Mouse (Mus musculus) left cerebral cortex, adult 2 months (tissue): ENCODE measurements at regions not wholly inside any gene's neighbourhood (a gene's known extent, or its start where the extent isn't known, plus 50 kb on each side); places are given as distances from the start of the nearest gene placed in this dataset.

ENCODE experiments used
- DNase-seq, 2 experiments: peaks; one replicate each; pipeline ENCODE4 v3.0.0; 2021 to 2022; ENCODE audit warnings: low spot score in 2 of 2, mixed read lengths in 1 of 2; ENCODE audit errors: extremely low spot score in 1 of 2
- H3K27ac ChIP-seq: fragments of 200-600 bp; 2 replicates; pipeline ENCODE4 v1.8.1; 2022
- H3K4me3 ChIP-seq: fragments of 200-600 bp; 2 replicates; pipeline ENCODE4 v1.8.1; 2022
- CTCF ChIP-seq: fragments of 200-600 bp; IDR thresholded peaks from 2 replicates; pipeline ENCODE4 v1.8.1; 2022; ENCODE audit warnings: antibody characterized with exemption, mild to moderate bottlenecking, moderate library complexity
- intact Hi-C: fragments of 180-260 bp; cut with DNase I; formaldehyde crosslinking; loops from one replicate; pipeline ENCODE4 v1.15.1; 2025

DNA sequence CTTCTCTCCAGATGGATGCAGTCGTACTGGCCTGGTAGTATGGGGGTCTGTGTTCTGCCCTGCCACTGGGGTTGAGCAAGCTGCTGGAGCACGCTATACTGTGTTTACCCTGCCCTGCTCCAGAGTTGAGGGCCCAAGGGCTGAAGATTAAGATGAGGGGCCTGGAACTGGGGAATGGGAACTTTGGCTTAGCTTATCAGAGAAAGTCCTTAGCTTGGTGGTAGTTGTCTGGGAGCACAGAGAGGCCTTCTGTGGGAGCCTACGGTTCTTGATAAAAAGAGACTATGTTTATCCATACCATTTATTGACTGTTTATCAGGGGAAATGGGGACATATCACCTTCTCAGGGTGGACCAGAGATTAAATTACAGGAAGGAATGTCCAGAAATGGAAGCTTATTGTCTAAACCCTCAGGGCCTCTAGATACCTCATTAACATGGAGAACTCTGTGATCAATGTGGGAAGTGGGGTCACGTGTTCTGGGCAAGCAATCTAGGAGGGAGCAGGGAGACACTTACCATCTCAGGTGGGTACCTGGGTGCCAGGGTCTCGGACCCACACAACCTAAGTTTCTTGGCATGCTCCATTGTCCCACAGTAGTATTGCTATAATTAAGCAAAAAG is 58.7 kb downstream of the Mycn start:
- Histone ChIP-seq H3K4me3 (no peak overlapping the region), H3K27ac (no peak overlapping the region)
- no peak for DNase-seq
- intact Hi-C loops: no loop called here
- no peak for TF ChIP-seq CTCF

DNA sequence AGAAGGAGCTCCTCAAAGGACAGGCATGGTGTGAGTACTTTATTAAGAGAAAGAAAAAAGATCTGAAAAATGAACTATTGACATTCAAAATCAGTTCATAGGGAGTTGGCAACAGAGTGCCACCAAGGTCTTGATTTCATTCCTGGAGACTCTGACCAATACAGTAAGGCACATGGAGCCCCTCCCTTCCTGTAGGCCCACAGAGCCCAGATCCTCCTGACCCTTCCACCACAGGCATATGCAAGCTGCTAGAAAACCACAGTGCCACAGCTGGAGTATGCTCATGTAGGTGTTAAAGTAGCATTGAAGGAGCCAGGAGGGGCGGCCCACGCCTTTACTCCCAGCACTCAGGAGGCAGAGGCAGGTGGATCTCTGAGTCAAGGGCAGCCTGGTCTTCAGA is 63.7 kb downstream of the Mycn start:
- TF ChIP-seq CTCF: no peak
- DNase-seq: no peak
- intact Hi-C loops: no loop called here
- Histone ChIP-seq H3K27ac (no peak overlapping the region), H3K4me3 (no peak overlapping the region)

DNA sequence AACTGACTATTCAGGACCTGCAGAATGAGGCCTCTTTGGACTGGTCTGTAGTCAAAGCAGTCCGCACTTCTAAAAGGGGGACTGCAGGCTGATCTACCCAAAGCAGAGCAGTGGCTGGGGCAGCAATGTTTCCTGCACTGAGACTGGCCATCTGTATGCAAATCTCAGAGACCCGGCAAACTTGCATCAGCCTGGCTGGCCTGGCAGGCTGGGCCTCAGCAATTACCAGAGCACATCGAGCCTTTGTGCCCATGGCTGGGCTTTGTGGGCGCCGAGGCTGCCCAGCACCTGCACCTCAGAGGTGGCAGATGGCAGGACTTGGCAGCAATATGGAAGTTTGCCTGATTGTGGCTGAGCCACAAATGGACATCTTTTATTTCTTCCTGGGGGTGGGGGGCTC is 64.2 kb downstream of the Mycn start:
- H3K27ac ChIP-seq: no peak overlapping the region

DNA sequence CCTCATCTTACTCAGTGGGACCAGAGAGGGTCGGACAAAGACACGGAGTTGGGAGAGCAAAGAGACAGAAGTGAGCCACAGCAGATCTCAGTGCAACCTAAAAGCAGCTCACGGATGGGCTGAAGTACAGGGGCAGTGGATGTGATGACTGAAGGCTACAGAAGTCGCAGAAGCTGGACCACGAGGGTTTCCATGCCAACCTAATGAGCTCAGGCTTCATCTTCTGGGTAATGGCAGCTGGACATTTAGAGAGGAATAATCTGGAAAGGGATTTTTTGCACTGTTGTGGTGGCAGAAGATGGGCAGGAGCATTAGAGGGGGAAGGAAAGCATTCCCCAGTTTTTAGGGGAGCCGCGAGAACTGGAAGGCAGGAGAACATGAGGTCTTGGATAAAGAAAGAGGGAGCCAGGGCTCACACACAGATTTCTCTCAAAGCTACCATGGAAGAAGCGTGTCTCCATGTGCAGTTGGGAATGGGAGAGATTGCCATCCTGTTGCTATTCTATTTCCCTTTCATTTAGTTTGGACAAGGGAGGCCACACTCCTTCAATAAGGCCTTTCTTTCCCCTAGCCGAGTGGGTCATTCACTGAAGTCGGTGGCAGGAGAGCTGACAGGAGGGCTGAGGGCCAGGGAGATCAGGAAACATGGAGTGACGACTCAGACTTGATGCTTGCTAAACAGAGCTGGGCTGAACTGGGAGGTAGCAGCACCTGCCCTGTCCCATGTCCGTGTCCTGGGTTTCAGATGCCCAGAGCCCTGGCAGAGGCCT is 65.6 kb downstream of the Mycn start:
- TF ChIP-seq CTCF: no peak
- DNase-seq: no peak
- Histone ChIP-seq H3K4me3 (no peak overlapping the region), H3K27ac (no peak overlapping the region)
- intact Hi-C loops: no loop called here

More for the DNA sequence above, 64.2 kb downstream of the Mycn start:
- TF ChIP-seq CTCF: no peak
- no peak for DNase-seq
- intact Hi-C loops: no loop called here
- no peak overlapping the region for H3K4me3 ChIP-seq

DNA sequence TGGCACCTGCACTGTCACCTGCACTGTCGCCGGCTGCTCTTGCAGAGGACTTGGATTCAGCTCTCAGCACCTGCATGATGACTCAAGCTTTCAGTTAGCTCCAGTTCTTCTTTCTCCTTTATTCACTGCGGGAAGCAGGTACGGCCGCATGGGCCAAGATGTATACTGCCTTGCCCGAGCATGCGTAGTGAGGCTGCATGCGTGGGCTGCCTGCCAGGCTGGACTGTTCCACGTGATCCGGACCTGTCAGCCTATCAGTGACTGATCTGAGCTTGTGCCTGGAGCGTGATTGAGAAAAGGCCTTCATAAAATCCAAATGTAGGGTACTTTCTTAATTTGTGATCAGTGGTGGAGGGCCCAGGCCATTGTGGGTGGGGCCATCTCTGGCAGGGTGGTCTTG is 68.2 kb downstream of the Mycn start:
- no peak for DNase-seq
- intact Hi-C loops: no loop called here
- no peak for TF ChIP-seq CTCF
- H3K27ac ChIP-seq: no peak overlapping the region
- no peak overlapping the region for H3K4me3 ChIP-seq

DNA sequence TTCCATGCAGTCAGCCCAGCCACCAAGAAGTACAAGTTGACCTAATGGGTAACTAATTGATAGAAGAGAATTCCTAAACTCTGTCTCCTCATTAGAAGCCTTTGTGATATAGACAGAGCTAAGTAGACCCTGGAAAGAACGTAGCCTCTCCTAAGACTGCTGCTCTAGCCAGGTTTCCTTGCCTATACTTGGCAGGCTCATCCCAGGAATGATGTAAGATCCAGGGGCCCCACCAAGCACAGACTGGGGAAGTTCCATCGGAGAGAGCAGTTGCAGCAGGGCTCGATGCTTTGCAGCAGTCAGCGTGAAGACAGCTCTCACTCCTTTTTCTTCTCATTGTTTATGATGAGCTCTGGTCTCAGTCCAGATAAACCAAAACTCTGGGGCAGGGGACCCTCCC is 68.7 kb downstream of the Mycn start:
- no peak for TF ChIP-seq CTCF
- H3K27ac ChIP-seq: no peak overlapping the region
- intact Hi-C loops: no loop called here
- no peak overlapping the region for H3K4me3 ChIP-seq
- no peak for DNase-seq

DNA sequence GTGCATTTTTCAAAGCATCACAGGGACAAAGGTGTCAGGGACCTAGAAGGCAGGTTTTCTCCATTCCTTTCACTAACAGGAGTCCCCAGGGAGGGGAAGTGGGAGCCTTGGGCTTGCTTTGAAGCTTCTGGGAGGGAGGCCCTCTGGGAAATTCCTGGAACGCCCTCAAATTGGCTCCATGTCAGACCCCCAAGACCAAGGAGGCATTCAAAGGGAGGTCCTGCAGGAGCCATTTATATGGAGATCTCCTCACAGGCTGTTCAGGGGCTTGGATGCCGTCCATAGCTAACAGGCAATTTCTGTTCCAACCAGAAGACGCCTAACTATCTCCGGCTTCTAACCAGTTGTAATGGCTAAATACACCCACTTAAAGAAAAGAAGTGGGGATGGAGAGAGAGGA is 70.4 kb downstream of the Mycn start:
- H3K27ac ChIP-seq: no peak overlapping the region
- TF ChIP-seq CTCF: no peak
- peak in 1 of 2 experiments; percentile 40 for DNase-seq
- intact Hi-C loops: no loop called here
- H3K4me3 ChIP-seq: no peak overlapping the region

DNA sequence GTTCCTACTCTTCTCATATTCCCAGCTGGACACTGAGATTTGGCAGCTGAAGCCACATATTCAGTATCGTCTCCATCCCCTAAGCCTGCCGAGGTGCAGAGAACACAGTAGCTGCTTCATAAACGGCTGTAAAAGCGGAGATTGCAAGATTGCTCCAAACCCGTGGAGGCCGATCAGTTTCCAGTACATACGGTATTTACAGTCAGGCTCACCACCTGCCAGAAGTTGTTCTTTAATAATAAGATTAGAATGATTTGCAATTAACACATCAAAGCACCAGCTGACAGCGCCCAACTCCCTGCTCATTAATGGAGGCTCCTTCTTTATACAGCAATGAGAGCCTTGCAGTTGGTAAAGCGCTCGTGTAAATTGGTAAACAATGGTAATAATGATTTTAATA is 75.1 kb downstream of the Mycn start:
- H3K4me3 ChIP-seq: no peak overlapping the region
- DNase-seq: no peak
- intact Hi-C loops: no loop called here
- no peak for TF ChIP-seq CTCF
- H3K27ac ChIP-seq: no peak overlapping the region

DNA sequence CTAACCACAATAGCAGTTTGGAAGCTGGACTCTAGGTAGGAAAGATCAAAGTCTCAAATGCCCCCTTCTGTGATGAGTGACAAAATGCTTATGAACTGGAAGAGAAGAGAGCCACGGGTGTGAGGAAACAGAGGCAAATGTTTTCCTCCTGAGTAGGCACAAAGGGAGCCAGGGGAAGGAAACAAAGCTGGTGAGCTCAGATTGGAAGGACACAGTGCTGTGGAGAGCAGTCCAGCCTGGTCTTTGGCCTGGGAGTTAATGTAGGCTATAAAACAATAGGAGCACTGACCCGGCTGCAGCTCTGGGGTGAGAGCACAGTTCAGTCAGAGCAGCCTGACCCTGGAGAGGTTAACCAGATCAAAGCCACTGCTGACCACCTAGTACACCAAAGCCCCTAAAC is 91.0 kb downstream of the Mycn start:
- H3K4me3 ChIP-seq: no peak overlapping the region
- TF ChIP-seq CTCF: no peak

DNA sequence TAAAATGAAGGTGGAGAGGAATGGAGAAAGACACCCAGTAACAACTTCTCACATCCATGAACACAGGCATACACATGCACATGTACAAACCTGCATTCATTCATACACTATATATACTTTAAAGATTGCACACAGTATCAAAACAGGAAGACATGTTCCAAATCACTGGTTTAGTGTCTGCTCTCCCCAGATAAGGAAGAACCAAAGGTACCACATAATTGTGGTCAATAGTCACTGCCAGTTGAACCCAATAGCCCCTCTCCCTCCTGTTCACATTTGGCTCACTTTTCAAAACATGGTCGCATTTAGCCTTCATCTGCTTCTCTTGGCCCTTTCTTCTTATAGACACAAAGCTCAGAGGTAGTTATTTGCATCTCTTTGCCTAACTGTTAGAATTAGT is 95.0 kb downstream of the Mycn start:
- TF ChIP-seq CTCF: no peak
- DNase-seq: no peak
- Histone ChIP-seq H3K4me3 (no peak overlapping the region), H3K27ac (no peak overlapping the region)
- intact Hi-C loops: no loop called here

More for the DNA sequence above, 91.0 kb downstream of the Mycn start:
- intact Hi-C loops: no loop called here
- DNase-seq: no peak
- no peak overlapping the region for H3K27ac ChIP-seq

DNA sequence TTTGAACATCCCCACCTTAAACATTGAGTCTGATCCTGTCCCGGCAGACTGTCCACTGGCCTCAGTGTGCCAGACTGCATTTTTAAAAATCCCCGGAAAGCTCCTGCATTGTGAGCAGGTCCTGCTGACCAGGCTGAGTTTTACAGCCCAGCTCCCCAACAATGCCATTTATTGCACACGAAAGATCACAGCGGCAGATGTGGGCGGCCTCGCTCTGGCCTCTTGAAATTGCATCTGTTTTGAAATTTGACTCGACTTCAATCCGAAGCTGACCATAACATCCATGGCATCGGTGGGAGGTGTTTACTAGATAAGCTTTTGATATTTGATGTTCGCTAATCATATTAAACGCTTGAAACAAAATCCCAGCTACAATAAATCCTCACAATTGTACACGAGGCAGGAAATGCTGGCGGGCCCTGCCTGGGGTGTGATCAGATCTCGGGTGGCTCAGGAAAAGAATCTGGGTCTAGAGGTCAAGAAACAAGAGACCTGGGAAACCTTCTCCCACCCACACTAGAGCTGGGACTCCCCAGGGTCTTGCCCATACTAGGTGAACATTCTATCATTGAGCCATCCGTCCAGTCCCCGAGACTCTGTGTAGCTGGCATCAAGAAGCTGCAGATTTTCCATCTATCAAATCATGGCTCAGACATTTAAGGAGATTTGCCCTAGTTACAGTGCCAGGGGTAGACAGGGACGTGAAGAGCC is 99.3 kb downstream of the Mycn start:
- intact Hi-C loops: no loop called here
- TF ChIP-seq CTCF: no peak
- no peak for DNase-seq

DNA sequence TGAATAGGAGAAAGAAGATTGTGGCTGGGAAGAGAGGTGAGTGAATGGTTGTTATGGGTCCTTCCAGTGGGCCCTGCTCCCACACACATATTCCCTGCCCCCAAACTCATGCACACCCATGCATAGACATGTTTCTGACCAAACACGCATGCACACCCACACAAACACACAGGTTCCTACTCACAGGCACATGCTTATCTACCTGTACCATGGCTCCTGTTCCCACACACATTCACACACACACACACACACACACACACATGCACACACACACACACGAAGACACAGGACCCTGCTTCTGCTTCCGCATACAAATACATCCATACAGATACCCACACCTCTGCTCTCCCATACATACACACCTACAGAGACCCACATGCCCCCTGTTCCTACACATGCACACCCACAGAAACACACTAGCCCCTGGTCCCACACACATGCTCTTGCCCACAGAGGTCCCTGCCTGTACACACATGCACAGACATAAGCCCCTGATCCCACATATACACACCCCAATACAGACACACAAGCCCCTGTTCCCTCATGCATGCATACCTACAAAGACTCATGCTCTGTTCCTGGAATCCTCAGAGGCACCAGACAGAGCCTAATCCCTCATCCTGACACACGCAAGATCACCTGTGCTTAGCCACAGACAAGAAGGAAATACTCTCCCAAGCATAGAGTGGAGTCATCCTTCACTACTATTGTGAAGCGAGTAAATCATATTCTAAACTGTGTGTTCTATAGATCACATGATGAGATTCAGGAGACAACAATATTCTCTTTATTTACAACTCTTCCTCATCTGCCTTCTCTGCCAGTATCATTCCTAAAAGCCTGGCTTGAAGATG is 100.1 kb downstream of the Mycn start:
- Histone ChIP-seq H3K27ac (no peak overlapping the region), H3K4me3 (no peak overlapping the region)
- no peak for TF ChIP-seq CTCF
- no peak for DNase-seq
- intact Hi-C loops: no loop called here

More for the DNA sequence above, 99.3 kb downstream of the Mycn start:
- no peak overlapping the region for H3K27ac ChIP-seq
- no peak overlapping the region for H3K4me3 ChIP-seq
